Mouse (Mus musculus) hindbrain, embryonic 11.5 days (tissue): ENCODE measurements around the gene Gm4969. TPM values are rescaled to one million over a fixed set of nuclear protein-coding genes. Genes with fewer than 3 reads are reported as not detected.
"Not testable (repeated sequence)": the region's sequence is repeated elsewhere in the genome, so short reads cannot be mapped to it uniquely, and the experiment has no call there.

ENCODE experiments used
- ATAC-seq: fragments of 200-750 bp; cut with Nextera tagmentation; 2 replicates; pipeline ENCODE4 v1.8.0; 2017; ENCODE audit warnings: mild to moderate bottlenecking, moderate TSS enrichment, moderate library complexity; ENCODE audit not compliant: low FRiP score
- DNase-seq: peaks from one replicate; pipeline ENCODE4 v3.0.0-alpha.2; 2015; ENCODE audit warnings: low spot score
- H3K27ac ChIP-seq: fragments of 300-500 bp; sonication (generic); 2 replicates; pipeline ENCODE4 v1.5.1; 2014; ENCODE audit warnings: mild to moderate bottlenecking, low read depth, low read length
- H3K27me3 ChIP-seq: fragments of 300-500 bp; sonication (generic); 2 replicates; pipeline ENCODE4 v1.6.1; 2014; ENCODE audit warnings: mild to moderate bottlenecking, low read length, moderate library complexity, mixed read lengths; ENCODE audit not compliant: control insufficient read depth, insufficient read depth
- H3K36me3 ChIP-seq: fragments of 300-500 bp; sonication (generic); 2 replicates; pipeline ENCODE4 v1.6.1; 2014; ENCODE audit warnings: mild to moderate bottlenecking, low read length, moderate library complexity, mixed read lengths; ENCODE audit not compliant: control insufficient read depth, insufficient read depth
- H3K4me1 ChIP-seq: fragments of 300-500 bp; sonication (generic); replicated peaks from 2 replicates; pipeline ENCODE4 v1.6.1; 2014; ENCODE audit warnings: low read length, mixed read lengths; ENCODE audit not compliant: control insufficient read depth, insufficient read depth
- H3K4me2 ChIP-seq: fragments of 300-500 bp; sonication (generic); replicated peaks from 2 replicates; pipeline ENCODE4 v1.6.1; 2014; ENCODE audit warnings: mild to moderate bottlenecking, low read depth, low read length
- H3K4me3 ChIP-seq: fragments of 300-500 bp; sonication (generic); 2 replicates; pipeline ENCODE4 v1.5.1; 2014; ENCODE audit warnings: low read depth, low read length
- H3K9ac ChIP-seq: fragments of 300-500 bp; sonication (generic); 2 replicates; pipeline ENCODE4 v1.6.1; 2014; ENCODE audit warnings: low read depth, low read length
- H3K9me3 ChIP-seq: fragments of 300-500 bp; sonication (generic); 2 replicates; pipeline ENCODE4 v1.6.1; 2016; ENCODE audit warnings: low read length; ENCODE audit not compliant: control insufficient read depth
- WGBS: fragments of 180-500 bp; shearing (Covaris S2); extraction: QIAGEN DNeasy Blood & Tissue Kit; methylation state at CpG from one replicate; pipeline ENCODE4 v1.1.7; 2014; 5-methylcytosine and 5-hydroxymethylcytosine counted together
- polyA plus RNA-seq: library from polyadenylated mRNA; unstranded; fragments of >200 nt; fragmentation: Nextera tagmentation; extraction: Ambion mirVana; gene quantifications from 2 replicates; pipeline ENCODE4 v1.2.1, GENCODE M21; 2014

The Gm4969 gene
- polyA plus RNA-seq, 1 experiment from 2014 or later: 1.0 TPM

GRCm38 (mm10) chr7:19159411-19159810, 41.2 kb upstream of the Gm4969 start:
- peaks cover 21% of the 10 kb centered on the region for H3K27me3 ChIP-seq
- no peak overlapping the region for H3K9ac ChIP-seq
- ATAC-seq (no peak), DNase-seq (peak; percentile 10)
- no peak overlapping the region for H3K27ac ChIP-seq
- no peak overlapping the region for H3K4me2 ChIP-seq
- no peaks in the 10 kb centered on the region for H3K9me3 ChIP-seq
- no peaks in the 10 kb centered on the region for H3K36me3 ChIP-seq
- no peak overlapping the region for H3K4me3 ChIP-seq
- 13% methylated on average over 18 of the region's 18 CpGs for WGBS
- peaks cover 3% of the 10 kb centered on the region; the same call in 1 of the 2 replicates for H3K4me1 ChIP-seq

- Histone ChIP-seq H3K27ac (no peak overlapping the region), H3K36me3 (no peaks in the 10 kb centered on the region), H3K4me3 (no peak overlapping the region), H3K4me2 (no peak overlapping the region), H3K9me3 (no peaks in the 10 kb centered on the region), H3K4me1 (0 out of 2 replicates have a peak, but pooled peaks cover 2% of the 10 kb centered on the region), H3K27me3 (peaks cover 16% of the 10 kb centered on the region), H3K9ac (no peak overlapping the region)
- 65% methylated on average over 11 of the region's 11 CpGs for WGBS
- no peak for DNase-seq
- ATAC-seq: no peak
Measured at GRCm38 (mm10) chr7:19158601-19159000, 40.4 kb upstream of the Gm4969 start.

DNA sequence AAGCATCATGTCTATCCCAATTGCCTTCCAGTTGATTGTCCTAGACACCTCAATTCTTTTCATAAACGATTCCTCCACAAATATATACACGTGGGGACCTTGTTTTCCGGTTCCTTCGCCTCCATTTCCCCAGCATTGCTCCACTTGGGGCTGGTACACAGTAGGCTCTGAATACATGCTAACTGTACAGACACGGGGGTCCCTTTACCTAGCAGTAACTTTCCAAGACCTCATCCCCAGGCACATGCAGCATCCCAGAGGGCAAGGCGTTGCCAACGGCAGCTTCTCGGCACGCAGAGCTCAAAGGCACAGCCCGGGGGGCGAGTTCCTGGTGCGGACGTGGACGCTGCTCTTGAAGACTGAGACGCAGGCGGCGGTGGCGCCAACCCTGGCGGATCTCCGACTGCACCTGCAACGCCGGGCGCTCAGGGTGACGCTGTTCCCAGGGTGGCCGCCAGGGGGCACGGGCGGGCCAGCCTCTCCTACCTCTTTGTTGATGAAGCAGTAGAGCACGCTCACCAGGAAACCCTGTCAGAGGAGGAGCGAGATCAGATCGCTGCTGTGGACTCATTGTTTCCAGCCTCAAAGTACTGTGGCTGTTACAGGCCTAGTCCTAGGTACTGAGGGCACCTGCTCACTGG, 39.1 kb upstream of the Gm4969 start:
- WGBS: 5% methylated on average over 30 of the region's 30 CpGs
- H3K4me2 ChIP-seq: peak overlapping the region; percentile 12
- H3K9me3 ChIP-seq: no peaks in the 10 kb centered on the region
- ATAC-seq (peak; percentile 77), DNase-seq (peak; percentile 93)
- no peak overlapping the region for H3K4me3 ChIP-seq
- H3K4me1 ChIP-seq: 0 out of 2 replicates have a peak, but pooled peaks cover 2% of the 10 kb centered on the region
- H3K9ac ChIP-seq: peak overlapping the region; percentile 2; the same call in 1 of the 2 replicates
- 0 out of 2 replicates have a peak overlapping the region, but pooled peaks have one; percentile 5 for H3K27ac ChIP-seq
- H3K36me3 ChIP-seq: no peaks in the 10 kb centered on the region
- H3K27me3 ChIP-seq: peaks cover 16% of the 10 kb centered on the region

DNA sequence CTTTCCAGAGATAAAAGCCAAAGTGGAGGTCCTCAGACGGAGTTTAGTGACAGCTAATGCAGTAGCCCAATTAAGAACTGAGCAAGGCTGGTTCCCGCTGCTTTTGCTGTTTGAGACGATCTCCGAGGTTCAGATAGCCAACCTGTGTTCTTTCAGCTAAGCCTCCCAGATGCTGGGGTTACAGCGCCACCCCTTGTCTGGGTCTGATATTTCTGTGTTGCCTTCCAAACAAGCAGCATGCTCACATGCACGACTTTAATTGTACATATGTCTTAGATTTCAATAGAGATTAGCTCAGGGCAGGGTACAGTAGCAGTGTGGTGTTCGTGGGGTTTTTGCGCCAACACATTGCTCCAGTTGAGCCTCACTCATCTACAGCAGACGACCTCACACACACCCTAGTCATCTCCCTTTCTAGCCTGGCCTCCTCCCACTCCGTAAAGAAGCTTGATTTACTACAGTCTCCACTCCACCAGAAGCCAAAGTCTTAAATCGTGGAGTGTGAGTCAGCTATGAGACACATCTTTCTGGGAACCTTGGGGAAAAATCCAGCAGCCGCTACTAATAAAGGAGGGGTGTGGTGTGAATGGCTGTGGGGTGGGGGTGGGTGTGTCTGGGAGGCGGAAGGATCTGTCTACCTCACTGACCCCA, 37.8 kb upstream of the Gm4969 start:
- no peak overlapping the region for H3K9ac ChIP-seq
- 73% methylated on average over 13 of the region's 13 CpGs for WGBS
- H3K27me3 ChIP-seq: peaks cover 16% of the 10 kb centered on the region
- no peak overlapping the region for H3K27ac ChIP-seq
- DNase-seq: no peak
- no peak overlapping the region for H3K4me2 ChIP-seq
- H3K36me3 ChIP-seq: no peaks in the 10 kb centered on the region
- no peaks in the 10 kb centered on the region for H3K9me3 ChIP-seq
- ATAC-seq: no peak
- 0 out of 2 replicates have a peak, but pooled peaks cover 2% of the 10 kb centered on the region for H3K4me1 ChIP-seq
- no peak overlapping the region for H3K4me3 ChIP-seq

GRCm38 (mm10) chr7:19154796-19155195, 36.6 kb upstream of the Gm4969 start:
- Histone ChIP-seq H3K4me2 (no peak overlapping the region), H3K27me3 (peaks cover 8% of the 10 kb centered on the region), H3K27ac (no peak overlapping the region), H3K4me3 (no peak overlapping the region), H3K9me3 (no peaks in the 10 kb centered on the region), H3K36me3 (no peaks in the 10 kb centered on the region), H3K4me1 (peaks cover 2% of the 10 kb centered on the region; the same call in 1 of the 2 replicates), H3K9ac (no peak overlapping the region)
- ATAC-seq (no peak), DNase-seq (no peak)
- WGBS: 88% methylated on average over 8 of the region's 8 CpGs

- H3K4me1 ChIP-seq, H3K36me3 ChIP-seq, H3K4me2 ChIP-seq, H3K9ac ChIP-seq, H3K27ac ChIP-seq, DNase-seq, H3K4me3 ChIP-seq, H3K27me3 ChIP-seq, H3K9me3 ChIP-seq, ATAC-seq: not testable (repeated sequence)
- WGBS: 90% methylated on average over 10 of the region's 10 CpGs
Measured at GRCm38 (mm10) chr7:19151121-19151520, 33.0 kb upstream of the Gm4969 start.

- ATAC-seq (peak; percentile 92), DNase-seq (peak; percentile 99)
- peaks cover 6% of the 10 kb centered on the region; the same call in 1 of the 2 replicates for H3K4me1 ChIP-seq
- H3K27me3 ChIP-seq: no peaks in the 10 kb centered on the region
- peak within 1 kb of the TSS; percentile 75 for H3K9ac ChIP-seq
- H3K9me3 ChIP-seq: no peaks in the 10 kb centered on the region
- WGBS: under 1% methylated on average over 24 of the region's 24 CpGs
- peak within 1 kb of the TSS; percentile 75 for H3K4me3 ChIP-seq
- H3K27ac ChIP-seq: peak within 1 kb of the TSS; percentile 61
- peak within 1 kb of the TSS; percentile 84 for H3K4me2 ChIP-seq
- no peaks in the 10 kb centered on the region for H3K36me3 ChIP-seq
Measured at GRCm38 (mm10) chr7:19149626-19150025, 31.5 kb upstream of the Gm4969 start, which contains the start of gene Snrpd2. Gene Snrpd2 (plus strand): TSS chr7:19149722.

DNA sequence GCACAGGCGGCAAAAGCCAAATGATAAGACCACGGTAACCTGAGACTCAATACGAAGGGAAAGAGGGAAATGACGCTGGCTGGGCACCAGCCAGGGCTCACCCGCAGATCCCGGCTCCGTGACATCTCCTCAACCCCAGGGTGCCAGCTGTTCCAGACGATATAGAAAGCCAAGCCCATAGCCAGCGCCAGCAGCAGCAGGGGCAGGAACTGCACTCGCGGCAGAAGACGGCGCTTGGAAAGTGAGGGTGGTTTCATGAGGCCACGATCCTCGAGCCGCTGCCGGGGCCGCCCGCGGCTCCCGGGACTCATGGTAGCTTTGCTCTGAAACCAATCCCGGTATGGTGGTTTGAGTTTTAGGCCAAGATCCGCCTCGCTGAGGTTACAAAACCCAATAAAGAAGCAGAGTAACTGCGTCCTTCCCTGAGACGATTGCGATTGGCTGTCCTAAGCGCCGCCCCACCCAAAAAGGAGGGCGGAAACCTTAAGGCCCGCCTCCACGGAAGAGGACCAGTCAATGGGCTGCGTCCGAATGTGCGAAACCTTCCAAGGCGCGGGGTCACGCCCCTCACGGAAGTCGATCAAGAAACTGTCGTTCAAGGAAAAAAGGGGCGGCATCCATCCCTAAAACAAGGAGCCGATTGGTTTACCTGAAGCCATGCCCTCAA, 30.8 kb upstream of the Gm4969 start, which contains the start of gene Qpctl:
Gene Qpctl, minus strand, starts transcription at position 417 of the 667 bp plus-strand sequence.
- DNase-seq: peak; percentile 97
- H3K4me2 ChIP-seq: peak within 1 kb of the TSS; percentile 84
- peak within 1 kb of the TSS; percentile 75 for H3K4me3 ChIP-seq
- peaks cover 6% of the 10 kb centered on the region; the same call in 1 of the 2 replicates for H3K4me1 ChIP-seq
- no peaks in the 10 kb centered on the region for H3K27me3 ChIP-seq
- peak; percentile 98 for ATAC-seq
- WGBS: under 1% methylated on average over 43 of the region's 43 CpGs
- peak within 1 kb of the TSS; percentile 61 for H3K27ac ChIP-seq
- no peaks in the 10 kb centered on the region for H3K9me3 ChIP-seq
- H3K9ac ChIP-seq: peak within 1 kb of the TSS; percentile 75
- no peaks in the 10 kb centered on the region for H3K36me3 ChIP-seq
